Mouse (Mus musculus): ENCODE results near the gene Mtmr12. TPM values are rescaled to one million over a fixed set of nuclear protein-coding genes. Genes with fewer than 3 reads are reported as not detected.

Mtmr12 gene
- polyA plus RNA-seq, 1 experiment from 2014 or later: 15.2 TPM

- H3K4me1 ChIP-seq (replicated peaks; ENCODE audit: control insufficient read depth, insufficient read depth, low read length): no peaks in the 10 kb centered on the region
- H3K36me3 ChIP-seq (ENCODE audit: control insufficient read depth, insufficient read depth, low read length): no peaks in the 10 kb centered on the region
- H3K27me3 ChIP-seq (ENCODE audit: control insufficient read depth, insufficient read depth, low read length): no peaks in the 10 kb centered on the region
- H3K9ac ChIP-seq (ENCODE audit: low read depth, low read length): no peak overlapping the region
- no peaks in the 10 kb centered on the region for H3K9me3 ChIP-seq (ENCODE audit: control insufficient read depth, low read length)
- no peak overlapping the region for H3K27ac ChIP-seq (ENCODE audit: low read depth, low read length)
- no peak for ATAC-seq (ENCODE audit: low FRiP score)
- no peak overlapping the region for H3K4me3 ChIP-seq (ENCODE audit: low read depth, low read length)
- no peak overlapping the region for H3K4me2 ChIP-seq (replicated peaks; ENCODE audit: low read depth, low read length)
- whole genome bisulfite sequencing: 87% methylated on average over 2 of the region's 2 CpGs
- no peak for DNase-seq (ENCODE audit: low spot score)
Measured at GRCm38 (mm10) chr15:12291757-12292156, 86.9 kb downstream of the Mtmr12 start.

- Histone ChIP-seq H3K36me3 (ENCODE audit: control insufficient read depth, insufficient read depth, low read length) (no peaks in the 10 kb centered on the region), H3K27me3 (ENCODE audit: control insufficient read depth, insufficient read depth, low read length) (no peaks in the 10 kb centered on the region), H3K4me2 (replicated peaks; ENCODE audit: low read depth, low read length) (no peak overlapping the region), H3K9ac (ENCODE audit: low read depth, low read length) (no peak overlapping the region), H3K9me3 (ENCODE audit: control insufficient read depth, low read length) (no peaks in the 10 kb centered on the region), H3K27ac (ENCODE audit: low read depth, low read length) (no peak overlapping the region), H3K4me3 (ENCODE audit: low read depth, low read length) (no peak overlapping the region), H3K4me1 (replicated peaks; ENCODE audit: control insufficient read depth, insufficient read depth, low read length) (no peaks in the 10 kb centered on the region)
- no peak for ATAC-seq (ENCODE audit: low FRiP score)
- no peak for DNase-seq (ENCODE audit: low spot score)
- 62% methylated on average over 2 of the region's 2 CpGs for WGBS
Measured at GRCm38 (mm10) chr15:12296228-12296627, 91.4 kb downstream of the Mtmr12 start.

- Histone ChIP-seq H3K27ac (ENCODE audit: low read depth, low read length) (no peak overlapping the region), H3K36me3 (ENCODE audit: control insufficient read depth, insufficient read depth, low read length) (no peaks in the 10 kb centered on the region), H3K9me3 (ENCODE audit: control insufficient read depth, low read length) (no peaks in the 10 kb centered on the region), H3K4me1 (replicated peaks; ENCODE audit: control insufficient read depth, insufficient read depth, low read length) (no peaks in the 10 kb centered on the region), H3K27me3 (ENCODE audit: control insufficient read depth, insufficient read depth, low read length) (no peaks in the 10 kb centered on the region), H3K4me2 (replicated peaks; ENCODE audit: low read depth, low read length) (no peak overlapping the region), H3K9ac (ENCODE audit: low read depth, low read length) (no peak overlapping the region), H3K4me3 (ENCODE audit: low read depth, low read length) (no peak overlapping the region)
- 89% methylated on average over 7 of the region's 7 CpGs for WGBS
- no peak for ATAC-seq (ENCODE audit: low FRiP score)
- DNase-seq (ENCODE audit: low spot score): no peak
Measured at GRCm38 (mm10) chr15:12298231-12298737, 93.5 kb downstream of the Mtmr12 start.

- Histone ChIP-seq H3K4me3 (ENCODE audit: low read depth, low read length) (no peak overlapping the region), H3K36me3 (ENCODE audit: control insufficient read depth, insufficient read depth, low read length) (no peaks in the 10 kb centered on the region), H3K27ac (ENCODE audit: low read depth, low read length) (no peak overlapping the region), H3K27me3 (ENCODE audit: control insufficient read depth, insufficient read depth, low read length) (no peaks in the 10 kb centered on the region), H3K4me1 (replicated peaks; ENCODE audit: control insufficient read depth, insufficient read depth, low read length) (no peaks in the 10 kb centered on the region), H3K4me2 (replicated peaks; ENCODE audit: low read depth, low read length) (no peak overlapping the region), H3K9me3 (ENCODE audit: control insufficient read depth, low read length) (no peaks in the 10 kb centered on the region), H3K9ac (ENCODE audit: low read depth, low read length) (no peak overlapping the region)
- ATAC-seq (ENCODE audit: low FRiP score) (no peak), DNase-seq (ENCODE audit: low spot score) (no peak)
- WGBS: 74% methylated on average over 4 of the region's 6 CpGs
Measured at GRCm38 (mm10) chr15:12301771-12302170, 96.9 kb downstream of the Mtmr12 start.

- no peak overlapping the region for H3K4me2 ChIP-seq (replicated peaks; ENCODE audit: low read depth, low read length)
- no peaks in the 10 kb centered on the region for H3K9me3 ChIP-seq (ENCODE audit: control insufficient read depth, low read length)
- WGBS: 59% methylated on average over 8 of the region's 8 CpGs
- H3K9ac ChIP-seq (ENCODE audit: low read depth, low read length): no peak overlapping the region
- no peak overlapping the region for H3K4me3 ChIP-seq (ENCODE audit: low read depth, low read length)
- DNase-seq (ENCODE audit: low spot score): no peak
- H3K36me3 ChIP-seq (ENCODE audit: control insufficient read depth, insufficient read depth, low read length): no peaks in the 10 kb centered on the region
- no peaks in the 10 kb centered on the region for H3K27me3 ChIP-seq (ENCODE audit: control insufficient read depth, insufficient read depth, low read length)
- ATAC-seq (ENCODE audit: low FRiP score): no peak
- no peak overlapping the region for H3K27ac ChIP-seq (ENCODE audit: low read depth, low read length)
- no peaks in the 10 kb centered on the region for H3K4me1 ChIP-seq (replicated peaks; ENCODE audit: control insufficient read depth, insufficient read depth, low read length)
Measured at GRCm38 (mm10) chr15:12306188-12307071, 101.6 kb downstream of the Mtmr12 start.

GRCm38 (mm10) chr15:12307114-12307513, 102.3 kb downstream of the Mtmr12 start:
- no peaks in the 10 kb centered on the region for H3K4me1 ChIP-seq (replicated peaks; ENCODE audit: control insufficient read depth, insufficient read depth, low read length)
- 75% methylated on average over 4 of the region's 4 CpGs for WGBS
- H3K27ac ChIP-seq (ENCODE audit: low read depth, low read length): no peak overlapping the region
- no peaks in the 10 kb centered on the region for H3K27me3 ChIP-seq (ENCODE audit: control insufficient read depth, insufficient read depth, low read length)
- H3K9me3 ChIP-seq (ENCODE audit: control insufficient read depth, low read length): no peaks in the 10 kb centered on the region
- H3K9ac ChIP-seq (ENCODE audit: low read depth, low read length): no peak overlapping the region
- H3K4me2 ChIP-seq (replicated peaks; ENCODE audit: low read depth, low read length): no peak overlapping the region
- DNase-seq (ENCODE audit: low spot score) (no peak), ATAC-seq (ENCODE audit: low FRiP score) (no peak)
- H3K36me3 ChIP-seq (ENCODE audit: control insufficient read depth, insufficient read depth, low read length): no peaks in the 10 kb centered on the region
- H3K4me3 ChIP-seq (ENCODE audit: low read depth, low read length): no peak overlapping the region

GRCm38 (mm10) chr15:12308539-12308938, 103.7 kb downstream of the Mtmr12 start:
- H3K4me1 ChIP-seq (replicated peaks; ENCODE audit: control insufficient read depth, insufficient read depth, low read length): no peaks in the 10 kb centered on the region
- ATAC-seq (ENCODE audit: low FRiP score): no peak
- 96% methylated on average over 5 of the region's 5 CpGs for WGBS
- no peaks in the 10 kb centered on the region for H3K36me3 ChIP-seq (ENCODE audit: control insufficient read depth, insufficient read depth, low read length)
- no peak overlapping the region for H3K4me2 ChIP-seq (replicated peaks; ENCODE audit: low read depth, low read length)
- H3K4me3 ChIP-seq (ENCODE audit: low read depth, low read length): no peak overlapping the region
- DNase-seq (ENCODE audit: low spot score): no peak
- H3K9ac ChIP-seq (ENCODE audit: low read depth, low read length): no peak overlapping the region
- no peak overlapping the region for H3K27ac ChIP-seq (ENCODE audit: low read depth, low read length)
- no peaks in the 10 kb centered on the region for H3K9me3 ChIP-seq (ENCODE audit: control insufficient read depth, low read length)
- no peaks in the 10 kb centered on the region for H3K27me3 ChIP-seq (ENCODE audit: control insufficient read depth, insufficient read depth, low read length)

GRCm38 (mm10) chr15:12310676-12311075, 105.8 kb downstream of the Mtmr12 start:
- no peak for ATAC-seq (ENCODE audit: low FRiP score)
- no peak overlapping the region for H3K27ac ChIP-seq (ENCODE audit: low read depth, low read length)
- no peak overlapping the region for H3K4me2 ChIP-seq (replicated peaks; ENCODE audit: low read depth, low read length)
- H3K4me1 ChIP-seq (replicated peaks; ENCODE audit: control insufficient read depth, insufficient read depth, low read length): no peaks in the 10 kb centered on the region
- 86% methylated on average over 4 of the region's 4 CpGs for WGBS
- H3K9ac ChIP-seq (ENCODE audit: low read depth, low read length): no peak overlapping the region
- H3K9me3 ChIP-seq (ENCODE audit: control insufficient read depth, low read length): no peaks in the 10 kb centered on the region
- no peaks in the 10 kb centered on the region for H3K36me3 ChIP-seq (ENCODE audit: control insufficient read depth, insufficient read depth, low read length)
- no peaks in the 10 kb centered on the region for H3K27me3 ChIP-seq (ENCODE audit: control insufficient read depth, insufficient read depth, low read length)
- H3K4me3 ChIP-seq (ENCODE audit: low read depth, low read length): no peak overlapping the region
- no peak for DNase-seq (ENCODE audit: low spot score)

GRCm38 (mm10) chr15:12311465-12311864, 106.6 kb downstream of the Mtmr12 start:
- H3K27me3 ChIP-seq (ENCODE audit: control insufficient read depth, insufficient read depth, low read length): no peaks in the 10 kb centered on the region
- no peak for DNase-seq (ENCODE audit: low spot score)
- no peak overlapping the region for H3K9ac ChIP-seq (ENCODE audit: low read depth, low read length)
- 88% methylated on average over 7 of the region's 7 CpGs for WGBS
- no peak overlapping the region for H3K27ac ChIP-seq (ENCODE audit: low read depth, low read length)
- no peaks in the 10 kb centered on the region for H3K36me3 ChIP-seq (ENCODE audit: control insufficient read depth, insufficient read depth, low read length)
- H3K4me3 ChIP-seq (ENCODE audit: low read depth, low read length): no peak overlapping the region
- H3K9me3 ChIP-seq (ENCODE audit: control insufficient read depth, low read length): no peaks in the 10 kb centered on the region
- no peaks in the 10 kb centered on the region for H3K4me1 ChIP-seq (replicated peaks; ENCODE audit: control insufficient read depth, insufficient read depth, low read length)
- no peak overlapping the region for H3K4me2 ChIP-seq (replicated peaks; ENCODE audit: low read depth, low read length)
- ATAC-seq (ENCODE audit: low FRiP score): no peak

All from hindbrain, embryonic 11.5 days (tissue).